Mouse (Mus musculus) thymus, adult 2 months (tissue): ENCODE data around the gene Nrg3.

Experiments
- CTCF ChIP-seq: fragments of 200-500 bp; IDR thresholded peaks from 2 replicates; pipeline ENCODE4 v1.5.1; 2012; ENCODE audit warnings: mild to moderate bottlenecking, control low read depth, low read length, moderate library complexity, borderline replicate concordance; ENCODE audit not compliant: control insufficient read depth, poor library complexity, insufficient read depth; ENCODE audit errors: extremely low read depth
- POLR2A ChIP-seq: fragments of 200-500 bp; IDR thresholded peaks from 2 replicates; pipeline ENCODE4 v1.6.1; 2012; ENCODE audit warnings: mild to moderate bottlenecking, low read length, control low read depth, moderate library complexity; ENCODE audit not compliant: control insufficient read depth, poor library complexity, insufficient read depth; ENCODE audit errors: extremely low read depth

GRCm38 (mm10) chr14:39014126-39014525 lies 458.8 kb downstream of the Nrg3 start:
- TF ChIP-seq POLR2A, result no peak
- no peak for TF ChIP-seq CTCF
